Mouse (Mus musculus) thymus, postnatal 0 days (tissue): ENCODE measurements around the gene Folr1. TPM values are rescaled to one million over a fixed set of nuclear protein-coding genes. Genes with fewer than 3 reads are reported as not detected.

Experiments used
- DNase-seq: peaks from one replicate; pipeline ENCODE4 v3.0.0-alpha.2; 2015; ENCODE audit warnings: low spot score
- microRNA-seq: library from miRNA; unstranded; fragments of <30 nt; microRNA quantifications from one replicate; pipeline ENCODE4, GENCODE M21; 2016; ENCODE audit warnings: borderline number of aligned reads
- polyA plus RNA-seq: library from polyadenylated mRNA; unstranded; fragments of >200 nt; fragmentation: Nextera tagmentation; extraction: Ambion mirVana; gene quantifications from 2 replicates; pipeline ENCODE4 v1.2.1, GENCODE M21; 2015

Folr1 gene
- polyA plus RNA-seq, 1 experiment from 2014 or later, result 0.18 TPM

DNA sequence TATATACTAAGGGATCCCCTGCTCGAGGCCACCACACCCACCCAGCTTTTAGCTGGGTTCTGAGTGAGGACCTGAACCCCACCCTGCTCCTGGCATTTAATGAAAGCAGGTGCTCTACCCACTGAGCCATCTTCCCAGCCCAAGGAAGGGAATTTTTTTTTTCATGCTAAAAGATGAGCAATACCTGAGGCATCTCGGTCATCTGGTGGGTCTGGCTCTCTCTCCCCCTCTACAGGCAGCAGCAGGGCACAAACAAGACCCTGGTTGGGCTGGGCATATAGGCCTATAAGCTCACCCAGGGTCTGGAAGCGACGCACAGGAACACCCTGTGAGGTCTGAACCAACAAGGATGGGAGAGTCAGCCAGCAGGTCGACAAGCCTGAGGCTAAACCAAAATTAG is 37.2 kb downstream of the Folr1 start:
- no peak for DNase-seq

DNA sequence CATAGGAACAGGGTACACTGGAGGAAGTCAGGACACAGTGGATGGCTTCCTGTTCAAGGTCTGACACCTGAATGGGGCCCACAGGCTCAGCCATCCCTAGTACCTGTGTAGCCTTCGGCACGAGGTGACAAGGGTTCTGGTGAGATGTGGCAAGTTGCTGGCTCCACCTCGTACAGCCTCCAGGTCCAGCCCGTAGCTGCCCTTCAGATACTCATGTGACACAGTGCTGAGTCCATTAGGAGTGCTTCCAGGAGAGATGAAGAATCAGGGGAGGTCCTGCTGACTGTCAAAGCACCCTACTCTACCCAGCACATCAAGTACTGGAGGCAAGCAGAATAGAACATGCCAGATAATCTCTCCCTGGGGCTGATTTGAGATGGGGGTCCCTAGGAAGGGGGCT is 38.2 kb downstream of the Folr1 start:
- no peak for DNase-seq

DNA sequence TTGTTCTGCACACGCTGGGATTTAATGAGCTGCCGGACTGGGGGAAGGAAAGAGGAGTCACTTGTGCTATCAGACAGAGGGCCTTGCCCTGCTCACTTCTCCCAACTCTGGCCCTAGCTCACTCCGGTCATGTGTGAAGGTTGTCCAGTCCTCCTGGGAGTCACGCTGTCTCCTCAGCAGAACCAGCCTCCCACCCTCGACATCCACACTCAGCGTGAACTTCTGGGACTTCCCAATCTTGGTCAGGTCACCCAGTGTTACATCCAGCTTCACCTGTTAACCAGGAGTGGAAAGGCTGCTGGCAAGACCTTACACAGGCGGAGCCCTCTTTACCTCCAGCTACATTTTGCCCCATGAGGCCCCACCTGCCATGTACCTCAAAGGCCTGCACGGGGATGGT is 39.2 kb downstream of the Folr1 start:
- DNase-seq, result no peak

DNA sequence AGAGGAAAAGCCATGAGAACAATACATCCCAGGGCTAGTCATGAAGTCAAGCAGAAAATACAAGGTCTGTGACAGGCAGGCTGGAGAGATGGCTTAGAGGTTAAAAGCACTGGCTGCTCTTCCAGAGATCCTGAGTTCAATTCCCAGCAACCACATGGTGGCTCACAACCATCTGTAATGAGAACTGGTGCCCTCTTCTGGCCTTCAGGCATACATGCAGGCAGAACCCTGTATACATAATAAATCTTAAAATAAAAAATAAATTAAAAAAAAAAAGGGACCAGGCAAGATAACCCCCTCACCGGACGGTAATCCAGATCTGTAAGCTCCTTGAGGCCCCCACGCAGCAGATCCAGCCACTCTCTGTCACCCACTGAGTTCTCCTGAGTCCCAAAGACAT is 40.2 kb downstream of the Folr1 start:
- DNase-seq, result no peak

DNA sequence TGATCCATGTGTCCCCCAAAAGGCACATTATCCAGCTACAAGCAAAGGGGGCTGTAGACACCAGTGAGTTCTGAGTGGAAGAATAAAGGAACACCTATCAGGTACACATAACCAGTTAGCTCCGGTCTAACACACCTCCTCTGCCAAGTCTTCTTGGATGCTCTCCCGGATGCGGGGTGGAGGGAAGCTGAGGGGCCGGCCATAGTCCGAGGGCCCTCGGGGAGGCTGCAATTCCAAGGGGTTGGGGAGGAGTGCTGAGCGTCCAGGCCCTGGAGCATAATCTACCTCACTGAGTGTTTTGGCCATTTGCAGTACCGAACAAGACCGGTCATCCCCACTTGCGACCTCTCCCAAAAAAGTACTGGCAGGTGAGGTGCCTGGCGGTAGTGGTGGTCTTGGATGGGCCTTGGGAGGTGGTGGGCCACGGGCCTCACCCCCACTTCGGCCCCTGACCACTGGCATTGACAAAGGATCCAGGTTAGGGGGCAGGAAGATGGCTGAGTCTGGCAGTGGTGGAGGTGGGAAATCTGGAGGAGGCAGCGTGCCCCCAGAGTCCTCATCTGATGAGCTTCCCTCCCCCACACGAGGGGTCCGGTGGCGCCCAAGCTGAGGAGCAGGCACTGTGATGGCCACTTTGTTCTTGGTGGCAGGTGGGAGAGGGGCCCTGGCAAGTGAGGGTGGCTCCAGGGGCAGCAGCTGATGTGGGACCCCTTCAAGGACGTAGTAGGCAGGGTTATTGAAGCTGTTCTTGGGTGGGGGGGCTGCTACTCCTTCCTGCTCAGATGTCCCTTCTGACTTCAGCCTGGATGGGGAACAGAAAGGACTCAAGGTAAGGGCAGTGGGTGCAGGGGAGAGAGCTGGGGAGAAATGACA is 46.6 kb downstream of the Folr1 start:
- no peak for DNase-seq

DNA sequence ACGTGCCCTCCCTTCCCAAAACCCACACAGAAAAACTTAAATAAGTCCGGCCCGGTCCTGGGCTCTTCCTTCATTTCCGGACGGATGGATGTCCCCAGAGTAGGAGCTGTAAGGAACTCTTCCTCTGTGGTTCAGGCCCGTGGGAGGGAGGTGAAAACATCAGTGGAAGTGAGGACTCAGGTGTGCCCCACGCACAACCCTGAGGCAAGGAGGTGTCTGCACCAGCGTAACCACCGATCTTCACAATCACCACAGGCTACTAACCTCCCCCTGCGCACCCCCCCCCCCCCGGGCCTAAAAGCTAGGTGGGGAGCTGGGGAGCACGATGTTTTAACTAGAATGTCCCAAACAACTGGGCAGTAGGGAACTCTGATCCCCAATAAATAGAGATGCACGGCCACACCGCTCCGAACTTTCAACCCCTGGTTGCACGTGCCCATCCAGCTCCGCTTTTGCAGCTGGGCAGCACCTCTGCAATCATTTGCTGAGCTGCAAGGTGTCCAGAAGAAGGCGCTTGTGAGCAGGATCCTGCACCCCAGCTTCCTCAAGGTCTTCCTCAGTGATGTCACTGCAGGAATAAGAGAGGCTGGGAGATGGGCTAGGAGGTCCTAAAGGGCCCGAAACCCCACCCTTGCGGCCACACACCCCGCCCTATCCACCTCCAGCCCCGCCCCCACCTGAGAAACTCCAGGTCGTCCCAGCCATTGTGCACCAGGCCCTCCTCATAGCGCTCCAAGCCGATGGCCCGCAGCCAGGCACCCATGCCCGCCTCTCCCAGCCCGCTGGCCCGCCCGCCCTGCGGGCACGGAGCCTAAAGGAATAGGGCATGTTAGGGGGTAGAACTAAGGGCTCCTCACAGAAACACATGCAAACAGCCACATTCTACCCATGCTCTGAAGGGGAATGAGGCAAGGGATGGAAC is 47.5 kb downstream of the Folr1 start:
- no peak for DNase-seq

DNA sequence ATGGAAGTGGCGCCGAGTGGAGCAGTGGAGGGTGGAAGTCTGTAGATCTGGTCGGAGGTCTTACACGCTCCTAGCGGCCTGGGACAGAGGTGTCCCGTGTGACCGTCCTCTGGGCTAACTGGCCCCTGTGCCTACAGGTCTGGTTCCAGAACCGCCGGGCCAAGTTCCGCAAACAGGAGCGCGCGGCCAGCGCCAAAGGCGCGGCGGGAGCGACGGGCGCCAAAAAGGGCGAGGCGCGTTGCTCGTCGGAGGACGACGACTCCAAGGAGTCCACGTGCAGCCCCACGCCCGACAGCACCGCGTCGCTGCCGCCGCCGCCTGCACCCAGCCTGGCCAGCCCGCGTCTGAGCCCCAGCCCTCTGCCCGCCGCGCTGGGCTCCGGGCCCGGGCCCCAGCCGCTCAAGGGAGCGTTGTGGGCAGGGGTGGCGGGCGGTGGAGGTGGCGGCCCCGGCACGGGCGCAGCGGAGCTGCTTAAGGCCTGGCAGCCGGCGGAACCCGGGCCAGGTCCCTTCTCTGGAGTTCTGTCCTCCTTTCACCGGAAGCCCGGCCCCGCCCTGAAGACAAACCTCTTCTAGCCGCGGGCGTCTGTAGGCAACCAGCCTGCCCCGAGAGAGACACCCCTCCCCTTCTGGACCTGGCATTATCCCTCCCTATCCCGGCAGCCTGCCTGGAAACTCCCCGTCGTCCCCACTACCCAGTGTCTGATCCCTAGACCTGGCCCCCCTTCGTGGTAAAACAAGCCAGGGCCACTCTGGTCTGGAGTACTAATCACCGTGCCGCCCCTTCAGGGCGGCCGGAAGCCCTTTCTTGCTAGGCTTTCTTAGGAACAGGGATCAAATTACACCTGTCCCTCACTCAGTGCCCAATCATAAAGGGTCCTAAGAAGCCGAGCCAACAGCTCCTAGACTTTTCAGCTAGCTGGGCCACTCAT is 48.8 kb downstream of the Folr1 start:
- DNase-seq, result peak; percentile 27

DNA sequence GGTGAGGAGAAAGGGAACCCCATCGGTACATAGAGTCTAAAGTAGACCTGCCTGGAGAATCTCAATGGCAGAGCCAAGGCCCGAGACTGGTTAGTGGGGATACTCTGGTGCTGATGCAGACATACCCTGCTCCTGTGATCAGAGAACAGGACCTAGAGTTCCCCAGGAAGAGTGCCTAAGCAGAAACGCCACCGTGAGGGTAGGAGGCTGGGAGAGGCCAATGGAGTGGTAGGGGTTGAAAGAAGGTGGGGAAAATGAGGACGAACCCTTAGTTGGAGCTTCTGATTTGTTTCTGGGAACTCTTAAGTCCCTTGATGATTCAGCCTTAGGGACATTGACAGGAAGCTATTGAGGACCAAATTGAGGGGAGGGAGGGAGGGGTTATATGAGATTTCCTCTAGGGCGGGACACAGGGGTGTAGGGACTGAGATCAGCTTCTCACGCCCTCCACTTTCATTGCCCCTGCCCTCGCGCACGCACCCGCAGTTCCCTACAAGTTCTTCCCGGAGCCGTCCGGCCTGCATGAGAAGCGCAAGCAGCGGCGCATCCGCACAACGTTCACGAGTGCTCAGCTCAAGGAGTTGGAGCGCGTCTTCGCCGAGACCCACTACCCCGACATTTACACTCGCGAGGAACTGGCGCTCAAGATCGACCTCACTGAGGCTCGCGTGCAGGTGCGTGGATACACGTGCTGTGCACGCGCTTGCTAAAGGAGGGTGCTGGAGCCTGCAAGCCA is 50.1 kb downstream of the Folr1 start:
- DNase-seq, result no peak

DNA sequence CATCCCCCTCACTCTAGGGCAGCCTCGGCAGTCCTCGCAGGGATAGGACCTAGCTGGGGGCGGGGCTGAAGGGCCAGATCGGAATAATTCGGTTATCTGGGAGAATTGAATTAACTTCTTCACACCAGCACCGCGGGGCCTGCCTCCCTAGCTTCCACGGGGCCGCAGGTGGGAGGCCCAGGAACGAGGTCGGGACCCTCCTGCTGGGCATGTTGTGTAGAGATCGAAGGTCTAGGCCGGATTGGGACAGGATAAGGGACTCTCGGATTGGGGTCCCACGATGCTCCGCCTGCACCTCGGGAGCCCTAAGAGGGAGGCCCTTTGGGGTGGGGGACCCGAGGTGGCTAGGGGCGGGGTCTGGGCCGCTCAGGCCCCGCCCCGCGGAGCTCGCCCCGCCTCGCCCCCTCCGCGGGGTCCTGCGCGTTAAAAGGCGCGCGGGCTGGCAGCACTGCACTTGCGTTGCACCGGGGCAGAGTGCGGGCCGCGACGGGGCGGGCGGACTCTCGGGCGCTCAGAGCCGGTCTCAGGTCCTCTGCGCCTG is 52.7 kb downstream of the Folr1 start, which contains the start of gene Phox2a:
Gene Phox2a (plus strand): TSS at position 453 of the 541 bp plus-strand sequence.
- no peak for DNase-seq

Small RNAs within 50 kb of the gene (microRNA-seq; reads per million reads assigned to microRNA genes)
- not detected for gene Gm22655

Other genes with a start within 250 kb of the Folr1 start
- 30.5 and 33.4 TPM in 2 replicates for gene Clpb, start 207.2 kb downstream of the Folr1 start, polyA plus RNA-seq
- not detected in 2 replicates for gene Phox2a, start 52.5 kb downstream of the Folr1 start, polyA plus RNA-seq
- gene Inppl1, start 32.6 kb downstream of the Folr1 start, polyA plus RNA-seq, result 2.1 and 5.6 TPM in 2 replicates
- gene Folr2, start 13.6 kb downstream of the Folr1 start, polyA plus RNA-seq, result 3.6 and 3.8 TPM in 2 replicates
- gene Anapc15, start 7.1 kb downstream of the Folr1 start, polyA plus RNA-seq, result 100 and 102 TPM in 2 replicates
- gene Lamtor1, start 35.1 kb upstream of the Folr1 start, polyA plus RNA-seq, result 147 and 148 TPM in 2 replicates
- 0.43 and 0.44 TPM in 2 replicates for gene Tomt, start 35.6 kb upstream of the Folr1 start, polyA plus RNA-seq
- 5.3 and 7.1 TPM in 2 replicates for gene Lrrc51, start 63.1 kb upstream of the Folr1 start, polyA plus RNA-seq
- gene Numa1, start 63.3 kb upstream of the Folr1 start, polyA plus RNA-seq, result 44.3 and 49.3 TPM in 2 replicates
- gene Il18bp, start 147.9 kb upstream of the Folr1 start, polyA plus RNA-seq, result 19.2 and 20.2 TPM in 2 replicates
- gene Rnf121, start 194.7 kb upstream of the Folr1 start, polyA plus RNA-seq, result 18.6 and 19.2 TPM in 2 replicates
- gene Xndc1, start 194.7 kb upstream of the Folr1 start, polyA plus RNA-seq, result 21.1 and 25.4 TPM in 2 replicates
- 0.74 and 0.96 TPM in 2 replicates for gene Xntrpc, start 194.9 kb upstream of the Folr1 start, polyA plus RNA-seq
- not detected in 2 replicates for gene Trpc2, start 212.3 kb upstream of the Folr1 start, polyA plus RNA-seq
- gene Art1, start 231.0 kb upstream of the Folr1 start, polyA plus RNA-seq, result 23.4 and 24.1 TPM in 2 replicates
- gene Art5, start 238.7 kb upstream of the Folr1 start, polyA plus RNA-seq, result 15.8 and 24.3 TPM in 2 replicates
- gene Chrna10, start 246.0 kb upstream of the Folr1 start, polyA plus RNA-seq, result 0.13 and 0.23 TPM in 2 replicates